In genomic region chr16:33594037-33594771, GRCm38 (mm10) we compare ENCODE assay signal across 8 mouse cellular contexts.
A peak's percentile ranks its signal among the peaks of the same experiment; 100 is the strongest.
DNase-seq lines count a peak whose midpoint lies in the region; ATAC-seq lines count a peak whose summit lies in the region.

No protein-coding gene starts in this region.

- peak; percentile 81 for ATAC-seq in intestine, embryonic 16.5 days
- no peak for ATAC-seq in erythroid progenitor cell, adult 5-6 weeks (replicated peaks; ENCODE audit: low FRiP score, poor library complexity, severe bottlenecking)
- ATAC-seq in frontal cortex, adult (ENCODE audit: low TSS enrichment), result no peak

- H3K27me3 ChIP-seq in intestine, embryonic 16.5 days (replicated peaks; ENCODE audit: control insufficient read depth, insufficient read depth, low read length), result no peaks in the 10 kb centered on the region

- no peak overlapping the region for H3K4me3 ChIP-seq in intestine, embryonic 16.5 days (ENCODE audit: low read length)

- no peaks in the 10 kb centered on the region for H3K9me3 ChIP-seq in intestine, embryonic 16.5 days (ENCODE audit: control insufficient read depth, low read length)

- 36% methylated on average over 7 of the region's 7 CpGs for WGBS in intestine, embryonic 16.5 days

- intact Hi-C loops in gastrocnemius, postnatal 14 days (cut with DNase I; ENCODE audit: low total_unique reads), result no loop called here

- peak overlapping the region; percentile 84 for H3K27ac ChIP-seq in intestine, embryonic 16.5 days (ENCODE audit: low read length)

- H3K4me1 ChIP-seq in intestine, embryonic 16.5 days (ENCODE audit: control insufficient read depth, insufficient read depth, low read length), result peaks cover 21% of the 10 kb centered on the region

- peak; percentile 54 to 82 for DNase-seq in adrenal gland, adult (ENCODE audit: inconsistent age in 2 of 2, low spot score in 1 of 2)
- no peak for DNase-seq in adrenal gland, adult 8-10 months
- DNase-seq in ZHBTc4 (ENCODE audit: low read depth, low spot score), result peak; percentile 58
- peak; percentile 33 for DNase-seq in gastrocnemius, postnatal 14 days
- peak; percentile 90 for DNase-seq in retina, postnatal 1 day

- H3K9ac ChIP-seq in intestine, embryonic 16.5 days (ENCODE audit: low read depth, low read length), result no peak overlapping the region

- no peaks in the 10 kb centered on the region for H3K36me3 ChIP-seq in intestine, embryonic 16.5 days (ENCODE audit: control insufficient read depth, insufficient read depth, low read length)

- H3K4me2 ChIP-seq in intestine, embryonic 16.5 days (ENCODE audit: low read depth, low read length), result no peak overlapping the region
